Mouse (Mus musculus) urinary bladder, postnatal 10 days (tissue): ENCODE data around the gene Pfdn5.
"Not testable (repeated sequence)": the region's sequence is repeated elsewhere in the genome, so short reads cannot be mapped to it uniquely, and the experiment has no call there.

Experiments
- DNase-seq: peaks from one replicate; pipeline ENCODE4 v3.0.0; 2022; ENCODE audit warnings: low spot score

Gene Pfdn5

GRCm38 (mm10) chr15:102335254-102335653 is 9.3 kb downstream of the Pfdn5 start:
- DNase-seq: no peak

GRCm38 (mm10) chr15:102335925-102336324 is 10.0 kb downstream of the Pfdn5 start:
- not testable (repeated sequence) for DNase-seq

DNA sequence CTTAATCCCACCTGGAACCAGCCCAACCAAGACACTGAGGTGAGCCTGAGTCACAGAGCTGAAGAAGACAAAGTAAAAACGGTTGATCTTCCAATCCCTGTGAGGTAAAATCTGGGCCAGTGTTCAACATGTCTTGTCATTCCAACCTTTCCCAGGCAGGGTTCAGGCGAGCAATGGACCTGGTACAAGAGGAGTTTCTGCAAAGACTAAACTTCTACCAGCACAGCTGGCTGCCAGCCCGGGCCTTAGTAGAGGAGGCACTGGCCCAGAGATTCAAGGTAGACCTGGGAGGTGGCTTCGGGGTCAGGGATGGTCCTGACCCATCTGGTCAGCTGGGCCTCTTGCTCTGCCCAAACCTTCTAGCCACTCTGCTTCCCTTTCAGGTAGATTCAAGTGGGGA is 11.0 kb downstream of the Pfdn5 start:
- no peak for DNase-seq

DNA sequence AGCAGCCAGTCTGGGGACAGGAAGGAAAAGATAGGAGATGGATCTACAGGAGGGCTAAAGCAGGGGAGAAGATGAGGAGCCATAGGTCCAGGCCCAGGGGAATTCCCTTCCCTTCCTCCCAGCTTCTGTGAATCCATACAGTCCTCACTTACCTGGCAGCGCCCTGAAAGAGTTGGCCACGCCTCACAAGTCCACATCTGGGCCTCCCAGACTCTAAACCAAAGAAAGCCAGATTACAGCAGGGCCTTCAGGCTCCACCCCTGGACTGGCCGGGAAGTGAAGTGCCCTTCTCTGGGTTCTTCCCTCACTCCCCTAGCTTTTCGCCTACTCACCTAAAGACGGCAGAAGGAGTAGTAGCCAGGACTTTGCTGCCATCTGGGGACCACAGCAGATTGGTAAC is 13.7 kb downstream of the Pfdn5 start:
- no peak for DNase-seq

- DNase-seq: no peak
Observed at GRCm38 (mm10) chr15:102341580-102341979, 15.7 kb downstream of the Pfdn5 start.

GRCm38 (mm10) chr15:102344490-102344889 is 18.6 kb downstream of the Pfdn5 start:
- DNase-seq: no peak

GRCm38 (mm10) chr15:102346444-102346843 is 20.5 kb downstream of the Pfdn5 start:
- no peak for DNase-seq

DNA sequence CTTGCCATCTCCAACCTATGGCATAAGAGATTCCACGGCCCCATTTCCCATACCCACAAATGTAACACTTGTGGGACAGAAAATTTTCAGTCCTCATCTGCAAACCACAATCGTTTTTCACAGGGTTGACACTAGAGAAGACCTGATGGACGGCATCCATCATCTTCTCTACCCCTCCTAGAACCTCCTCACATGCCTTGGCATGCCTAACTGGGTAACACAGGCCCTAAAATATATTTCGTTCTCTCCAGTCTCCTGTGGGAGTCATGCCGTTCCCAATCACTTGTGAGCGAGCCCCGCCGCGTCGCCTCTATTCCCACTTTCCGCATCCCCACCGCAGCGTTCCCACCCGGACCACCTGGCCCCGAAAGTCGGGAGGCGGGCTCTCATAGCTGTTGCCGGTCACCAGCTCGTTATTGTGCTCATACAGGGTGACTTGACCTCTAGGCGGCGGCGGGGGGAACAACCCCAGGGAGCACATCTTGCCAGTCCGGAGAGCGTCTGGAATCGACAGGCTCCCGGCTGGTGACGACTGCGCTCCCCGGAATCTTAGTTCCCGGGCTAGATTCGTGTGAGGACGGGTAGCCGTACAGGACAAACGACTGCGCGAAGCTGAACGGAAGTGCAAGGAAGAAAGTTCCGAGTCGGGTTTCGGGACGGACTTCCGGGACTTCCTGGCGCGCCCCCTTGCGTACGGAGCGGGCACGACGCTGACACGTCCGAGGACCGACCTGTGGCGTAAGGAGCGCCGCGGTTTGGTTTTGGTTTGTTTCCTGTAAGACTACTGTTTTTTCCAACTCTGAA is 24.4 kb downstream of the Pfdn5 start, which contains the start of gene Aaas:
Gene Aaas (minus strand): TSS at position 634 of the 804 bp plus-strand sequence.
- peak; percentile 88 for DNase-seq

GRCm38 (mm10) chr15:102350942-102351291 is 25.0 kb downstream of the Pfdn5 start:
- DNase-seq: no peak

DNA sequence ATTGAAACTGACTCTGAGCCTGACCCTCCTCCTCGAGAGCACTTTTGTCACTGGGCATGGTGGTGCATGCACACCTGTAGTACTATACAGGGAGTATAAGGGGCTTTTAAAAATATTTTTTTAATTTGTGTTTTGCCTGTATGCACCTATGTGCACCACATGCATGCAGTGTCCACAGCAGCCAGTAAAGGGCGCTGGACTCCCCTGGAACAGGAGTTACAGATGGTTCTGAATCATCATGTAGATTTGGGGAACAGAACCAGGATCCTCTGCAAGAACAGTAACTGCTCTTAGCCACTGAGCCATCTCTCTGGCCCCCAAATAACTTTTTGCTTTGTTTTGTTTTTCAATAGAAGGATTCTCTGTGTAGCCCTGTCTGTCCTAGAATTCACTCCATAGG is 26.3 kb downstream of the Pfdn5 start:
- DNase-seq: no peak

- DNase-seq: no peak
Observed at GRCm38 (mm10) chr15:102353986-102354385, 28.1 kb downstream of the Pfdn5 start.

DNA sequence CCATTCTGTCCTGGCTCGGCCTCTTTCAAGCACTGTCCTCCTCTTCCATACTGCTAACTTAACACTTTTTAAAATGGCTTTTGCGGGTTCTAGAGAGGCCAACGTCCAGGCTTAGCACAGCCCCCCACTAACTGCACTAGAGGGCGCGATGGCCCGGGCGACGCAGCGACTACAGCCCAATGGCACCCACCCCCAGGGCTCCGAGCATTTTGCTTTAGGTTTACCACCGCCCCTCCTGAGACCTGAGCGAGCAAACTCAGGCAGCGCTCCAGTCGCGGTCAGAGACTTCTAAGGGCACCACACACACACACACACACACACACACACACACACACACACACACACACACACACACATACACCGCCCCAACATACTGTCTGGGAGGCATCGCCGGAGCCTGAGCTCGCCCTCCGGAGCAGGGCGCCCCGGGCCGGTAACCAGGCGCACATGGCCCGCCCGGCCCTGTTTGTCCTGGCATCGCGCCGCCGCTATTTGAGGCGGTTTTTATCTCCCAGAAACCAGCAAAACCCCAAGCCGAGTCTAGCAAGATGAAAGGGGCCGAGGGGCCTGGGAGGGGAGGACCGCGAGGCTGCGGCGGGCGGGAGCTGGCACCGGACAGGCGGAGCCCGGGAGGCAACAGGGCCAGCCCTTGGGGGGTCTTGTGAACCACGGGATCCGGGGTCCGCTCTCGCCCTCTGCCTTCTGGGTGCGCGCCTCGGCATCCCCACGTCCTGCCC is 29.4 kb downstream of the Pfdn5 start:
- DNase-seq: no peak

GRCm38 (mm10) chr15:102355871-102356441 is 30.0 kb downstream of the Pfdn5 start:
- no peak for DNase-seq

GRCm38 (mm10) chr15:102356501-102357325 is 30.8 kb downstream of the Pfdn5 start:
- no peak for DNase-seq

DNA sequence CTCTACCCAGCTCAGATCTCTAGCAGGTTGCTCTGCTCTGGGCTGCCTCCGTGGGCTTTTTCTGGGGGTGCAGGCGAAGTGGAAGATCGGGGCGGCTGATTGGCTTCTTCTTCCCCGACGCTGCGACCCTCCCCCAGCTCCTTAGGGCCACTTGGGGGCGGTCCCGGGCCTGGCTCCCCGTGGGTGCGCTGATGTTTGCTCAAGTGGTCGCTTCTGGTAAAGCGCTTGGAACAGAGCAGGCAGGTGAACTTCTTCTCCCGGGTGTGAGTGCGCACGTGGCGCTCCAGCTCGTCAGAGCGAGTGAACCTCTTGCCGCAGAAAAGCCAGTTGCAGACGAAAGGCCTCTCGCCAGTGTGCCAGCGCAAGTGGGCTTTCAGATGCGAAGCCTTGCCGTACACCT is 32.2 kb downstream of the Pfdn5 start:
- DNase-seq: no peak

GRCm38 (mm10) chr15:102358834-102359233 is 32.9 kb downstream of the Pfdn5 start:
- no peak for DNase-seq

- DNase-seq: no peak
Observed at GRCm38 (mm10) chr15:102362648-102363047, 36.7 kb downstream of the Pfdn5 start.

GRCm38 (mm10) chr15:102364678-102365077 is 38.8 kb downstream of the Pfdn5 start:
- no peak for DNase-seq

- DNase-seq: no peak
Observed at GRCm38 (mm10) chr15:102366238-102366637, 40.3 kb downstream of the Pfdn5 start.

GRCm38 (mm10) chr15:102366733-102367344 is 40.9 kb downstream of the Pfdn5 start, which contains the start of gene Sp7:
Sp7 (minus strand) TSS chr15:102367182.
- no peak for DNase-seq

DNA sequence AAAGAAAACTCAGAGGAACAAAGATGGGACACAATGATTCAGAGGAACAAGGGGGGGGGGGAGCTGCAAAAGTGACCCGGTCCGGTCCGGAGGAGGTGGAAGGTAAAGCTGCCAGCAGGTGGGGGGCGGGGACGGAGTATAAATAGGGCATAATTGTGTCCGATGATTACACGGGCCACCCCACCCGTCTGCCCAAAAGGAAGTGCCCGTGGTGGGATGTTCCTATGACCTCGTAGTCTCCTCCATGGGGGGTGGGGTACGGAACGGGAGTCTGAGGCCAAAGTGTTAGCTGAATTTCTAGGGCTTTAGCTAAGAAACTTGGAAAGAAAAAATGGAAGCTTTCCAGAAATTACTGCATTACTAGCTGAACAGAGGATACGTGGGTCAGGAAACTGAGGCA is 44.1 kb downstream of the Pfdn5 start:
- DNase-seq: no peak

DNA sequence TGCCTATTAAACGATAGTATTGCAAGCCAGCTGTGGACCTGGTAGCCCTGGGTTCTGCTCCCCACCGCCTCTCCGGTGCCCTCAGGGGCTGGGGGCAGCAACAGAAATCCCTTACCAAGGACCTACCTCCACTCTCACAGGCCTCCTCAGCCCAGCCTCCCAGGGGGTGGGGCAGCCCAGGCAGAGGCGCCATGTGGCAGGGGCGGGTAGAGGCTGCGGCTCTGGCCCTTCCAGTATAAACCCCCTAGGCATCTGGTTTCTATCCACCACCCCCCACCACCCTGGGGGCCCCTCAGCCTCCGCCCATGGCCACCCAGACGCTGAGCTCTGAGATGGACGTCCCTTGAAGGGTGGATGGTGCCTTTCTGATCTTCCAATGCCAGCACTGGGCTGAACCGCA is 44.8 kb downstream of the Pfdn5 start:
- DNase-seq: no peak
